Mouse (Mus musculus) activated CD4-positive, CD25-positive, alpha-beta regulatory T cell, adult 4 months (primary cell): ENCODE measurements around the gene Zfp651. TPM values are rescaled to one million over a fixed set of nuclear protein-coding genes. Genes with fewer than 3 reads are reported as not detected.

ENCODE experiments used
- ATAC-seq: one replicate; pipeline ENCODE4 v1.8.0; 2017
- polyA plus RNA-seq, 2 experiments: library from polyadenylated mRNA; unstranded; fragments of 100-300 nt; shearing (Covaris generic); gene quantifications; one replicate each; pipeline ENCODE4 v1.2.1; 2017

Gene Zfp651
- polyA plus RNA-seq = not detected

DNA sequence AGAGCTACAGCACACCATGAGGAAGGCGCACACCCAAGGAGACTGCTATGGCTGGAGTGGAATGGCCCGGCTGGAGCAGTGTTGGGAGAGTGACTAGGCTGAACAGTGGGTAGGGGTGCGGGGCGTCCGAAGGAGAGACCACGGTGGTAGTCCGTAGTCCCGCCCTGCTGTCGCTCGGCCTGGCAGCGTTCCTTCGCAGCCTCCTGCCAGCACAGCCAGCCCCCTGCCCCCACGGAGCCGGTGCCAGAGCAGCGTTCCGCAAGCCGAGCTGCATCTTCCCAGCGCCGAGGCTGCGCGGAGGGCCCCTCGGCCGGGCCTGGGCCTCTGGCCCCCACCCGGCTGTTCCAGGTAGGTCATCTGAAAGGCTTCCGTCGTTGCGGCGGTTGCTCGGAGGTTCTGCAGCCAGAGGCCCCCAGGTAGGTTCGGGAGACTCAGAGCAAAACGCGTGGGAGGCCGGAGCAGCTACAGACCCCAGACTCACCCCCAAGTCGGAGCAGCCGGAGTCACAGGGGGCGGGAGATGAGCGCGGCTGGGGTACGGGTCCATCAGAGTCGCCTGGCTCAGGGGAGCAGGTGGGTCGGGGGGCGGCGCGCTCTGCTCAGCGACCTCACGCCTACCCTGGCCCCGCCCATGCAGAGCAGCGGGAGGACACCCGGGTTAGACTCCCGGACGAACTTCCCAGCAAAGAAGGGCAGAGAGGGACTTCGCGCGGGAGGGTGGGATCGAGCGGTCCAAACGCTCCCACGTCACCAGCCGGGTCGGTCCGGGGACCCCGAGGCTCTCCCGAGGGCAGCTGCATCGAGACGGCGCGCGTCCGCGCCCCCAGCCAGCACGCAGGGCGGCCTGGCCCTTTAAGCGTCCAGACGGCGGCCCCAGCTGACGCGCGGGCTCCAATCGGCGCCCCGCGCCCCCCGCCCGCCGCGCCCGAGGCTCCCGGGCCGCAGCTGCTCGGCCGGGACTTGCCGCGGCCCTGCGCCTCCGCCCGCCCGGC, at the start of gene Zfp651:
Gene Zfp651, plus strand, starts transcription at position 240 of the 991 bp plus-strand sequence.
- peak; percentile 13 for ATAC-seq

DNA sequence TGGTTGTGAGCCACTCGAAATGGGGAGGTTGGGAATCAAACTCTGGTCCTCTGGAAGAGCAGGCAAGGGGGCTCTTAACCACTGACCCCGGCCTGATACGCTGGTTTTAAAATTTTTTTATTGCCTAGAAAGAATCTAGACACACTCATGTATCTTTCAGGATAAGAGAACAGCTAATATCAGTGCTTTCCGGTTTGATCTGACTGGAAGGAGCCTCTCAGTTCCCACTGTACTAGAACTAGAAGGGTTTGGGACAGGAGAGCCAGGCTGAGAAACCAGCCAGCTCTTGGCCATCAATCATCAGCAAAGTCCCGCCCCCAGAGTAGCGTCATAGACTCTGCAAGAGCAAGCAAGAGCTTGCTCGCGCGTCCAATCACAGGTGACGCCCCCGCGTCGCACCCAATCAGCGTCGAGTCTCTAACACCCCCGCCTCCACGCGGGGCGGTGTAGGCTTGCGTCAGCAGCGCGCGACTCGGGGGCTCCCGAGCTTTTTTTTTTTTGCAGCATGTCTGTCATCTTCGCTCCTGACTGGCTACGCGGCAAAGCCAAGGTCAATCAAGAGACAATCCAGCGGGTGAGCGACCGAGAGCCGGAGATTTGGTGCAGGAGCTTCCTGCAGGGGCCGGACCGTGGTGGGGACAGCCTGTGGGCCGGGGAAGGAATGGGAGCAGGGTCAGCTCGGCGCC, 49.1 kb upstream of the Zfp651 start, which contains the start of gene Ss18l2:
Gene Ss18l2, plus strand, starts transcription at position 432 of the 686 bp plus-strand sequence.
- peak; percentile 91 for ATAC-seq

DNA sequence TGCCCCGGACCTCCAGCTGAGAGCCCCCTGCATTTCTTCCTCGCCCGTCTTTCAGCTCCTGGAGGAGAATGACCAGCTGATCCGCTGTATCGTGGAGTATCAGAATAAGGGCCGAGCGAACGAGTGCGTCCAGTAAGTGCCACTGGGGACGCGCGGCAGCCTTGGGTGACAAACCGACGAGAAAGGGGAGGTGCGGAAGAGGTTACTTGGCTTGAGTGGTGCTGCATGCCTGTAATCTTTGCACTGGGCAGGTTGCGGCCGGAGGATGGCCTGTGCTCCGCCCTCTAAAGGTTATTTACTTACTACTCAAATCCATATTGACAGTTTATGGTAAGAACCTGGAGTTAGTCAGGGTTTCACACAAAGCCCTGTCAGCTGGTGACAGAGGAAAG, 48.5 kb upstream of the Zfp651 start:
- peak; percentile 33 for ATAC-seq

DNA sequence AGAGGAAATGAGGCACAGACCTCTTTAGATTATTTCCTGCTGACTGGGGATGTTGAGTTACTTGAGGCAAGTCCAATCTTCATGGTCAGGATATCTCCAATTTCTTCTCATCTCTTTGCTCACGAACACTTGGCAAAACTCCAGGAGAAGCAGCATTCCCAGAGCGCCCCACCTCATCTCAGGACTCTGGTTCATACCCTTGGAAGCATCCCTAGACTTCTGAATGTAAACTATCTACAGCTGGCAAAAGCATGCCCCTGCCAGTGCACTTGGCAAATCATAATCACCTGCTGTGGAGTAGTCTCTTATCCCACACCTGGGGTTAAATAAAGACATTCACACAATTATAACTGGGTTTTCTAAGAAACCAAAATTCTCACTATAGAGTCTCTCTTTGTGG, 42.1 kb upstream of the Zfp651 start:
- no peak for ATAC-seq

DNA sequence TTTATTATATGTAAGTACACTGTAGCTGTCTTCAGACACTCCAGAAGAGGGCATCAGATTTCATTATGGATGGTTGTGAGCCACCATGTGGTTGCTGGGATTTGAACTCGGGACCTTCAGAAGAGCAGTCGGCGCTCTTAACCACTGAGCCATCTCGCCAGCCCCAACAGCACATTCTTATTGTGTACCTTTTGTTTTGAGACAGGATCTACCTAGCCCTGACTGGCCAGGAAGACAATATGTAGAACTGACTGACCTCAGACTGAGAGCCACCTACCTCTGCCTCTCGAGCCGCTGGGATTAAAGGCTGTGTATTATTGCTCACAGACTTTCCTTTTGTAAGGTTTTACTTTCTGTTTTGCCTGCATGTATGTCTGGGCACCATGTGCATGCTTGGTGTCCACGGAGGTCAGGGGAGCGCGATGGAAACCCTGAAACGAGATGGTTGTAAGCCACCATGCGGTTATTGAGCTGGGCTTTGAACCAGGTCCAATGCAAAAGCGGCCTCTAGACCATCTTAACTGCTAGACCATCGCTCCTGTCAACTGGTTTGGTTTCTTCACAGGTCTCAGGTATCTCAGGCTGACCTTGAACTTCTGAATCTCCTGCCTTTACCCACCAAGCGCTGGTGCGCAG, 40.9 kb upstream of the Zfp651 start:
- ATAC-seq = peak; percentile 40

DNA sequence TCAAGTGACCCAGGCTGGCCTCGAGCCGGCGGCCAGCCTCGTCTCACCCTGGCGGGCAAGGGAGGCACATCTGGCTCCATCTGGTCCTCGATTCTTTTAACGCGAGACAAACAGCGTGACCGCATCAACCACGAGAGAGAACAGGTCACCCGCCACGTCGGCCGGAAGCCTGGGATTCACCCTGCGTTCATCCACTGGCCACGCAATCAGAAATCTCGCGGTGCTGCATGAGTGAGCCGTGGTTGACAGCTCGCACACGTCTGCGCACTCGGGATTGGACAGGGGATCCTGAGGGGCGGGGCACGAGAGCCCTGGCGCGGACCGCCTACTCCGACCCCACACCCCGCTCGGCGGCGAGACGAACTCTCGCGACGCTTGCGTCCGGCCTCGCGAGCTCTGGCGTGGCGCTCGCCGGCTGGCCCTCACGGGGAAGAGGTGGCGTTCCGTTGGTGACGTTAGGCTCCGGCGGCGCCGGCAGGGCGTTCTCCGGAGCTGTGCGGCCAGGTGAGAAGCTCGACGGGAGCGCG, 40.3 kb upstream of the Zfp651 start, which contains the start of gene Nktr:
Gene Nktr, plus strand, starts transcription at position 378 of the 527 bp plus-strand sequence.
- peak; percentile 89 for ATAC-seq

DNA sequence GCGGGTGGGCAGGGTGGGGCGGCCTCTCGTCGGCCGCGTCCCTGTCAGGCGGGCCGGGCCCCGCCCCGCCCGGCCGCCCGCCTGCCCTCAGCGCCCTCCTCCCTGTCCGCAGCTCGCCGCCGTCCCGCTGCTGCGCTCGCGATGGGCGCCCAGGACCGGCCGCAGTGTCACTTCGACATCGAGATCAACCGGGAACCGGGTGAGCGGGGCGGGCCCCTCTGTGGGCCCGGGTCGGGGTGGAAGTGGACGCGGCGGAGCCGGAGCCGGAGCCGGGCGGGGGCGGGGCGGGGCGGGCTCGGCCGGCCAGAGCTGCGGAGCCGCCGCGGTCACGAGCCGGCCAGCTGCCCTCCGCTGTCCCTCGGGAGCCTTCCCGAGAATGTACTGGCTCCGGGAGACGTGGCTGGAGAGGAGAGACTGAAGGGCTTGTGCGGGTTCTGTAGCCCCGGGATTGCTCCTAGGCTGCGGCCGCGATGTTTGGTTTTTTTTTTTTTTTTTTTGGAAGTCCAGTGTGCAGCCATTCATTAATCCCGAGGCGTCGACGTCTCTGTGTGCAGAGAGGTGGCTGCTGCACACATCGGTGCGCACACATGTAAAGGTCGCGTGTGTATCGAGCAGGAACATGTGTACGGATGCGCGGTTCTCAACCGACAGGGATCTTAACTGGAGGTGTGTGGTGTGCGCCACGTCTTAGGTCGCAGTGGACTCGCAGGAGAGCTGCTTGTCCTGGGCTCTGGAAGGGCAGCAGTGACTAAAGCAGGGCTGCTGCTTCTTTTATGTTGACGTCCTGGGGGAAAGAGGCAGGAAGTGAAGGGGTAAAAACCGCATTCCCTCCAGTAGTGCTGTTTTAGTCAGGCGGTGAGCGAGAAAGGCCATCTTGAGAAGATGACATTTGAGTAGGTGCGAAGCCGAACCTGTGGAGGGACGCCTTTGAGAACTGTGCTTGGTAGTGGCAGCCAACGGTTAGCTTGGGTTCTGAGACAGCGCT, 39.5 kb upstream of the Zfp651 start:
- peak; percentile 29 for ATAC-seq

DNA sequence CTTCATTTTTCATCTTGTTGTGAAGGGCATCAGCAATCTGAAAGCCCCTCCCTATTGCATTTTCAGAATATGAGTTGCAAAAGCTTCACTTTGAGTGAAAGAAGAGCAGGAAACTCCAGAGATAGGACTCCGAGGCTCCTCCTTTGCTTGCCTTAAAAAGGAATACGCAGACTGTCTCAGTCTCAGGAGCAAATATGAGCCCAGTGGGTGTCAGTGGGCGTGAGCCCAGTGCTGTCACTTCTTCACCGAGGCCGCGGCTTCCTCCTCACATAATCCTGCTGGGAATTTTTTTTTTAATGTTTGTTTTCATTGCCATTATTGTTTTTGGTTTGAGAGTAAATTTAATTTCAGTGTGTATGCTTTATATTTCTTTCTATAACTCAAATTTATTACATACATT, 18.6 kb upstream of the Zfp651 start:
- no peak for ATAC-seq

DNA sequence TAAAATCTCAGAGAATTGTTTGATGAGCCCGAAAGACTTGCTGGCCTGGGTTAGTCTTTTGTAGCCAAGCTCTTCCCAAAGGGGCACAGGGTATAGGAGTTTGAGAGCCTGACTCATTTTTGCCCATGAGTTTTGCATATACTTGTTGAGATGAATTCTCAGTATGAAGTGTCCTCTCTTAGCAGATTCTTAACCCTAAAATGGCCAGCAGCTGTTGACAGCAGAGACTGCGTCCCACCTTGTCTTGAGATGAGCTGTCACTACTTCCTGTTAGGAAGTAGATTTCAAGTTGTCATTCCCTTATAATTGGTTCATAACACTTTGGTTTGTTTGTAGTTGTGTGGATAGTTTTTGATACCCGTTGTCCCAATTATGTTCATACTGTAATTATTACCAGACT, 18.0 kb upstream of the Zfp651 start:
- ATAC-seq = peak; percentile 68

DNA sequence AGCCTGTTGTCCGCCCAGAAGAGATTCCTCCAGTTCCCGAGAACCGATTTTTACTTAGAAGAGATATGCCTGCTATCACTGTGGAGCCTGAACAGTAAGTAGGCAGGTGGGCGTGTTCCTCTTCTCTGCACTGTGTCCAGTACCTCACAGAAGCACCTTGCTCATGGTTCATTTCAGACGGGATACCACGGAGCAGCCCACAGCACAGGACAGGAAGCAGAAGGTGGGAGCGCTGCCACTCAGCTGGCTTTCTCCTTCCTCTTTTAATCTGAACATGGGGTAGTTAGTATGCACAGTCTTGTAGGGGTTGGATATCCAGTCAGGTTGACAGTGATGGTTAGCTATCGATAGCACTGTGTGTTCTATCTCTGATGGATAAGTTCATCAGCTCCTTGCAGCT, 15.1 kb upstream of the Zfp651 start:
- ATAC-seq = no peak

DNA sequence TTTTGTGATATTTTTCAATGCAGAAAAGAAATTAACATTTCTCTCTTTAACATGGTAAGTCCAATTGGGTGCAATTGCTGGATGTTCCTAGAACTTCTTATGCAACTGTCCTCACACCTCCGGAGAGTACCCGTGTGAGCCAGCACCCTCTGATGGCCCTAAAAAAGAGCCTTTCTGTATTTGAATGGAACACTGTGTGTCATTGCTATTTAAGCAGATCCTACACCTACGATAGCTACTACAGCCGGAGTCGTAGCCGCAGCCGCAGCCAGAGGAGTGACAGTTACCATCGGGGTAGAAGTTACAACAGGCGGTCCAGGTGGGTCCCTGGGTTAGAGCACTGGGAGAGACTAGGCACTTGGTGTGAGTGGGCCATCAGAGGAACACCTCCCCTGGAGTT, 6.4 kb upstream of the Zfp651 start:
- no peak for ATAC-seq

DNA sequence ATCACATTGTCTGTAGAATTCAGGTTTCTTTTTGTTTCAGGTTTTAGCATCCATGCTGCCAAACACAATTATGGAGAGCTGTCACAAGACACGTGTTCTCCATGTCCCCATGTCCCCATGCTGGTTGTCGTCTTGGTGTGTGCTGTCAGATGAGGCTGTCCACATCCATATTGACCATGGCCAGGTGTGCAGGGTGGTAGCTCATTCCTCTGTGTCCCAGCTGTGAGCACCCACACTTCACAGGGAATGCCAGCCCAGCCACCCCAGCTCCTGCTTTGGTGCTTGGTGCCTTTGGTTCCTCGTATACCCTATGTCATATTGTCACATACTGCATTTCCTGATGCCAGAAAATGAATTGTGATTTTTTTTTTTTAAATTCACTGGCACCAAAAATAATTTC, 4.5 kb upstream of the Zfp651 start:
- no peak for ATAC-seq

DNA sequence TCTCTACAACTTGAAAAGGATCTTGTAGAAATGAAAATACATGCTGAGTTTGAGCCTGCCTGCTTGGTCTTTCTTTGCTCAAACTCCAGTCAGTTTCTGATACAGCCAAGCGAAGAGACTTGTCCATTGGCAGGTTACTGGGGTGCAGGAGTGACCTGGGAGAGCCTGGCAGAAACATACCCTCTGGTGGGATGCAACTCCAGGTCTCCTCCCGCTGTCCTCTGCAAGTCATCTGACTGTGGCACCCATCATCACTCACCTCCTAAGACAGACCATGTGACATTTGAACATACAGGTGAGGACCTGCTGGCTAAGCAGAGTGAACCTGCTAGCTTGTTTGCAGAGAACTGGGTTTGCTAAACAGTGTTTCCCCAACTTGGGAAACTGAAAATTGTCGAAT, 2.3 kb upstream of the Zfp651 start:
- ATAC-seq = no peak

DNA sequence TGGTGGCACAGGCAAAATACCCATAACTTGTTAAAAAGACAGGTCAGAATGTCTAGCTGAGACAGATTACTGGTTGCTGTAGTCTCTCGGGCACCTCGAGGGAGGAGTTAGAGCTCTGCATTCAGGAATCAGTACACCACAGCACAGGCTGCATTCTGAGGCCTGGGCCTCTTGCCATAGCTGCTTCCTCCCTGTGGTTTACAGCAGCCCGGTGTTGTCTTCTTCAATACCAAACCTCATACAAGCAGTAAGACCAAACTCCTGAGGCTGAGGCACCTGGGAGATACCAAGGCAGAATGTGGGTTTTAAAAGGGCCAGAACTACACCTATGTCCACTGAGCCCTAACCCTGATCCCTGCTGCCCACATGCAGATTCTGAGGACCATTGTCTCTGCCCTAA, 1.7 kb upstream of the Zfp651 start:
- peak; percentile 45 for ATAC-seq

DNA sequence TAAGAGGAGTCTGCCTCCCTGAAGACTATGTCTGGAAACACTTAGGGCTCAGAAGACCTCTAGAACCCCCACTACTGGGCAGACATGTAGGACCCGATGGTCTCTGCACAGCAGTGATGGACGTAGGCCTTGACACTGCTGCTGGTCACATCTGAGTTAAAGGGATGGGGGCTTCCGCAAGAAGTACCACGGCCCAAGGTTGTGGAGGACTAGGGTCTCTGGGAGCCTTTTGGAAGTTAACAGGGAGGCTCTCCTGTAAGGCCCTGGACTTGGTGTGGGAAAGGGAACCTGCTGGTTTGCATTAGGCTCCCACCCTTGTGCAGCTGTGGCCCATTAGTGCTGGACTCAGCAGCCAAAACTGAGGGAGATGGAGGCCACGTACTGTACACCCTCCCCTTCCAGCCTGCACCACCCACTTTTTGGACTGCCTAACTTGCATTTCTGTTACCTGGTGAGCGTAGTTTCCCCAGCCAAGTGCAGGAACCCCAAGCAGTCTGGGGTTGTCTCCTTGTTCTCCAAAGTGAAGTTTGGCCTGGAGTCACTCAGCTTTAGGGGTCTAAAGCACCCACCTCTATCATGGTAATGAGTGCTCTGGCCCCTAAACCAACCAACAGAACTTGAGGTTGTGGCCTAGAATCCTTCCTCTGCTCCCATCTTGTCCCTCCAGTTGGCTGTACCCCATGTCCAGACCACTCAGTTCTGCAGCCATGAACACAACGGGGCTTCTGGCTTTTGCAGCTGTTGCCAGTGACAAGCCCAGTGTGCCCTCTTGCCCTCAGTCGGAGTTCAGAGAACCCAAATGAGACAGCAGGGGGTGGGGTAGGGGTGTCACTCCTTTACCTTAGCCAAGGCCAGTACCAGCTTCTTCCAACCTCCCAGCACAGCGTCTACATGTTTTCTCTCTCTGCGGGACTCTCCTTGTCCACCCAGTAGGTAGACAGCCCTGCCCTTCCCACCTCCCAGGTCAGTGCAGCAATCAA, 1.0 kb upstream of the Zfp651 start:
- ATAC-seq = no peak

DNA sequence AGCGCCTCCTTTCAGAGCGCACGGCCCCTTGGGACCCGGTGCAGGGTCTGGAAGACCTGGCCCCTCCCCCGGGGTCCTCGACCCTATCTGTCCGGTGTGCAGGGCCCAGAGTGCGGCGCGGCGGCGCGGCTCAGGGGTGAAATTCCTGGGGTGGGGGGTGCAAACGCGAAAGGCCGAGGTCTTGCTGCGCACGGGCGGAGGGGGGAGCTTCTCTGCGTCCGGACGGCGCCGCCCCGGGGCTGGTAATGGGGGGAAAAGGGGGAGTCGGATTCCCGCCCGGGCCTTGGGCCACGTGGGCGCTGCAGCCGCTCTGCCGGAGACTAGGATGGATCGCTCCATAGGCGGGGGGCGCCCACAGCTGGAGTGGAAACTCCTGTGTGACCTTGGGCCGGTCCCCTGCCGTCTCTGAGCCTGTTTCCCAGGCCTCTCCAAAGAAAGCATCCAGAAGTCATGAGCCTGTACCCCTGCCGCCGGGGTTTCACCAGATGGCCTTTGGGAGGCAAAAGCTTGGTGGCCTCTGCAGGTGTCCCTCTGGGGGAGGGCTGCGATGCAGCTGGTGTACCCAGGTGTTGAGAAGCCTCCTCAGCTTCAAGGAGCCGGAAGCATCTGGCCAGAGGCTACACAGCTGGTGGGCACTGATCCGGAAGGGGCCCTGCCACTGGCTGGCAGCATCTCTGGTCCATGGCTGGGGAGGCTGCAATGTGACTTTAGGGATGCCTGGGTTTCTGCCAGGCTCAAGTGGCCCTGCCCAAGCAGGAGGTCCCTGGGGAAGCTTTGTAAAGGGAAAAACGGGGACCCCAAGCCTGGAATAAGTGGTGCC, 1.4 kb downstream of the Zfp651 start:
- ATAC-seq = no peak

DNA sequence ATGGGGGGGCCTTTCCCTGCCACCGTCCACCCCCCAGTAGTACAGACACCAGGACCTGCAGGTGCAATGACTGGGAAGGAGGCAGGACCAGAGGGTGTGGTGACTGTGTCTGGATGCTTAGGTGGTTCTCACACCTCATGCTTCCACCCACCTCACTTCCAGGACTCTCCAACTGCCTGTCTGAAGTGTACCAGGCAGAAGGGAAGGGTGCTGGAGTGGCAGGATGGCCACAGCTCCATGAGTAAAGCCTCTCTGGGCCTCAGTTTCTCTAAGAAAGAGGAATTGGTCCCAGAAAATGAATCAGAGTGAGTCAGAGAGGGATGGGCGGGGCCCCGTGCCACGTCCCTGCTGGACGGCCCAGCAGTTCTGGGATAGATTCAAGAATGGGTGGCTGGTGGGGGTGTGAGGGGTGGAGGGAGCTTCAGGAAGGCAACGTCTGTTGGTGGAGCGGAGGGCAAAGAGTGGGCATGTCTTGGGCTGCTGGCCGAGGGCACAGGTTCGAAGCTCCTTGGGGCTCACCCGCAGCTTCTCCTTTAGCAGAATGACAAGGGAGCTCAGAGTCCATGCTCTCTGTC, 2.0 kb downstream of the Zfp651 start:
- no peak for ATAC-seq

DNA sequence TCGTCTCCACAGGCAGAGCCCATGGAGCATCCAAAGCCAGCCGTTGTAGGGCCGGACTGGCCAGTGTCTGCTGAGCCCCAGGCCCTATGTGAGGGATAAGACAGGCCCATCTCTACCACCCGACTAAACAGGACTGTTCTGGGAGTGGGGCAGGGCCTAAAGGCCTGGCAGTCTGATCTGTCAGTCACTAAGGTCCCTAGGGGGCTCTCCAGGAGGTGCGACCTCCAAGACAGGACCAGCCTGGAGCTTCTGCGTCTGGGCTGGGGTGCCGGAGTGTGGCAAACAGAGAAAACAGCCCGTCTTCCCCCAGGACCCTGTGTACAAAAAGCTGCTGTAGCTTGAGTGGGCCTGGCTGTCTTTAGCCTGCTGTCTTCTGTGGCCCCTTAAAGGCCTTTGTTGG, 2.7 kb downstream of the Zfp651 start:
- no peak for ATAC-seq

DNA sequence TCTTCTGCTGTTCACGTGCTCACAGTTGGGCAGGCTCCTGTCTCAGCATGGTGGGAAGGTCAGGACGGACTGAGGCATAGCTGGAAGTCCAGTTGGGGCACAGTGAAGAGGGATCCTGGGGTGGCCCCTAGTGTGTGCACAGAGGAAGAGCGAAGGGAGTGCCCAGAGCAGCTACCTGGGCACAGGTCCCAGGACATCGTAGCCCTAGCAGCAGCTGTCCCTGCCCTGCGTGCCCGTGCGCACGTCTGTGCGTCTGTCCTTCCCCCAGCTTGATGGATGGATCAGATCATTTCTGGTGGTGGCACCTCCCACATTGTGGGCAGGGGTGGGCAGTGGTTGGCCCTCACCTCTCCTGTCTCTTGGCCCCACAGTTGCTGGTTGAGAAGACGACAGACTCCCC, 3.1 kb downstream of the Zfp651 start:
- ATAC-seq = no peak
